Mouse (Mus musculus) lung, postnatal 36 days (tissue): ENCODE data around the gene Hebp1.

Experiments used
- DNase-seq: peaks from one replicate; pipeline ENCODE4 v3.0.0; 2022; ENCODE audit warnings: mixed read lengths

Hebp1 gene

GRCm38 (mm10) chr6:135107014-135107413 lies 90.8 kb downstream of the Hebp1 start:
- no peak for DNase-seq

- DNase-seq: no peak
Measured at GRCm38 (mm10) chr6:135102736-135103303, 95.0 kb downstream of the Hebp1 start.

- no peak for DNase-seq
Measured at GRCm38 (mm10) chr6:135100787-135101472, 96.9 kb downstream of the Hebp1 start.

DNA sequence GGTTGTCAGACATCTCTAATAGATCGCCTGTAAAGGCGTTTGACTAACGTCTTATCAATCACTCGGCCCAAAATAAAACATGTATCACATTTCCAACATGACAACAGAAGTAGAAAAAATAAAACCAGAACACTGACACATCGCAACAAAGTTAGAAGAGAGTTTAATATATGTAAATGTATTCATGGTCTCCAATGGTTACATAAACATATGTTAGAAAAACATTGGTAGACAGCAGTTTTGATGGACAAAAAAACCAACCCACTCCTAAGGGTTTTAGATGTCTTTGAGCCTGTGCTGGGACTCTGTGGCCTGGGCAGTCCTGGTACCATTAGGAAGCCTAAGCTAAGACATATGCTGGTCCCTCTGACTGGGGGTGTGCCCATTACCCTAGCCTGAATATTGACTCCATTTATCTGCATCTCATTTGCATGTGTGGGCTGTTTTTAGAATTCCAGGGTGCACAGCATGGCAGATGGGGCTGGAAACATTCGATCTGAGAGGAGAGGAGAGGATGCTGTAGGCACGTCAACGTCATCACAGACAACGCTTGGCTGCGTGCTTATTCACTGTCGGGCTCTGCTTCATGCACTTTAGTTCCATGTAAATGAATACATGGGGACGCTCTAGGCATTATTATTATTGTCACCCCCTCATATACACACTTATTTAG lies 104.9 kb downstream of the Hebp1 start:
- no peak for DNase-seq

GRCm38 (mm10) chr6:135090661-135091060 lies 107.2 kb downstream of the Hebp1 start:
- no peak for DNase-seq

GRCm38 (mm10) chr6:135089786-135090185 lies 108.0 kb downstream of the Hebp1 start:
- no peak for DNase-seq

DNA sequence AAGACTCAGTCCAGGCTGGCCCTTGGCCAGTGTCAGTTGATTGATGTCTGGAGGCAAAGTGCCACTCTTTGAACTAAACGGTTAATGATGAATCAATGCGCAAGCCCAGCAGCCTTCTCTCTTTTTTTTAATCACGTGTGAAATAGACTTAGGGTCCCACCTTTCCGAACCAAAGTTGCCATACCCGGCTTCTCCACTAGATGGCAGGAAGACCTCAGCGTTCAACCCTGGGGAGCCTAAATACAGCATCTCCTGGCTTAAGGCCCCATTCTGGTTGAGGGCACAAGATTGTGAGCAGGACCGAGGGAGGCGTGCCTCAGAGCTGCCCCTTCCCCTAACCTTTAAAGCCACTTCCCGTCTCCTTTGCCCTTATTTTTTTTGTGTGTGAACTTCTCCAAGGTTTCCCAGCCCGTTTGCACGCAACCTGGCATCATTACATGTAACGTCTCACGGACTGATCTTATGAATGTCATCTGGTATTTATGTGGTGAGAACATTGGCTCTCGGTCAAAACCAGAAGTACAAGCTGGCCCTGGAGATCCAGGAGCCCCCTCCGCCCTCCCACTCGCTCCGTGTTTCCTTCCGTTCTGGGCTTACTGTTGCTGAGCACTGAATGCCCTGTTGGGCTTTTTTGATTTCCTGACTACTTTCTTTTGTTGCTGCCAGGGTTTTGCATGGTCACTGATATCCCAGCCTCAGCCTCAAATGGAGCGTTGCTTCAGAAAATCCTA lies 109.9 kb downstream of the Hebp1 start:
- peak; percentile 79 for DNase-seq
